Mouse (Mus musculus): ENCODE data around the gene Gm21985.
"Not testable (repeated sequence)": the region's sequence is repeated elsewhere in the genome, so short reads cannot be mapped to it uniquely, and the experiment has no call there.

Gm21985 gene

DNA sequence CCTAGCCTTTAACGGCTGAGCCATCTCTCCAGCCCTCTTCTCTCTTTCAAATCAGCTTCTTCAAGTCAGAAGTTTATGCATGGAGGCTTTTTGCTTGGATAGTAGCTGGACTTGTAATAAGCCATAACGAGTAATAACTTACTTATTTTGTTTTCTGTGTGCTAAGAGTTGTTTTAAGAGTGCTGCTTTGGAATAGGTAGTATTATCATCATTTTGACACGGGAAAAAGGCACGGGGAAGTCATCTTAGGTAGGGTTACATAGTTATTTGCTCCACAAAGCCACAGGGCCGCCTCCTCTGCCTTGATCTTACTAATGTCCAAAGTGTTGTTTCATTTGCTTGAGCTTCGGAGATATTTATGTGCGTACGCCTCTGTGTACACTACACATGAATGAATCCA, 114.0 kb downstream of the Gm21985 start:
- in situ Hi-C loops (cut with MboI; ENCODE audit: low sequenced_read_pairs), result no loop called here

DNA sequence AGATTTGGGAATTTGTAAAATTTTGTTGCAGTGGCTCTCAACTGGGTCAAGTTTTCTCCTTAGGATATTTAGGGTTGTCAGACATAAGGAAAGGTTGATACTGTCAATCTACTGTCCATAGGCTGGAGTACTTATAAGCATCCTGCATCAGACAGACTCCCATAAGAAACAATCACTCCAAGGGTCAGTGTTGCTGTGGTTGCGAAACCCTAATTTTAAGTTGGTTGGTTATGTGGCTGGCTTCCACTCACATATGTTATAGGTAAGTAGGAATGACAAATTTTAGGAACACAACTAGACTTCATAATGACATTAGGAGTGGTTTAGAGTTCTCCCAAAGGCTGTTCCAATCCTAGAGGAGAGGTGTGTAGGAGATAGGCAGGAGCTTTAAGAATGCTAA, 115.1 kb downstream of the Gm21985 start:
- in situ Hi-C loops (cut with MboI; ENCODE audit: low sequenced_read_pairs), result no loop called here

DNA sequence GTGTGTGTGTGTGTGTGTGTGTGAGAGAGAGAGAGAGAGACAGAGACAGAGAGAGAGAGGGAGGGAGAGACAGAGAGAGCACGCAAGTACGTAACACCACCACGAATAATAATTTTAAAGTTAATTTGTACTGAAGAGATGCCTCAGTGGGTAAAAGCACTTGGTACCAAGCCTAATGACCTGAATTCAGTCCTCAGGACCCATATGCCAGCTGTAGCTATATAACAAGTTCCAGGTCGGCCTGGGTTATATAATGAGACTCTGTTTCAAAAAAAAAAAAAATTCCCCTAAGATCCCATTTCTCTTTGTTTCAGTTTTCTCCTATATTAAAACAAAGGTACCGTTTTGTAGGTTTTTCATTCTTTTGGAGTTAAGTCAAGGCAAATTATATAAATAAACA, 124.7 kb downstream of the Gm21985 start:
- in situ Hi-C loops (cut with MboI; ENCODE audit: low sequenced_read_pairs), result no loop called here

DNA sequence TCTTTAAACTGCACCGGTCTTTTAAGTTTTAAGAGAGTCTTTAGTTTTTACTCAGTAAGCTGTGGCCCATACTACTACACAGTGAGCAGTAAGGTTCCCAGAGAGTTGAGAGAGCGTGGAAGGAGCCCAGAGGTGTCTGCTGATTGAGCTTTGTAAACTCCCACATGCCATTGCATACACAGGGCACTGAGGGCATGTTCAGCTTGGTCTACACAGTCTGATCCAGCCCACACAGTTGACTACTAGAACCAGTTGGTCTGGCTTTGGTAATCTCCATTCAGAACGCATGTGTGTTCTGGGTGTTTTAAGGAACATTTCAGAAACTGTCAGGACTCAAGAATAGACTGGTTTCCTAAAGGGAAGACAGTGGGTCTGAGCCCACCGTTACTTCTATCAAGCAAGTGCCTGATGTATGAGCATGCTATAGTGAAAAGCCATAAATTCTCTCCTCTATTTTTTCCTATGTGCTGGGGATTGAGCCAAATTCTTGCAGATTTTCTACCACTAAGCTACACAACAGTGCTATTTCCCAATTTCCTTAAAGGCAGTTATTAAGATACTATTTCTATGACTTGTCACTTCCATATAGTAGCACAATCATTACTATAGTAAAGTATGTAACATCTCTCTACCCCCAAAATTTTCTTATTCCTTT, 125.4 kb downstream of the Gm21985 start:
- in situ Hi-C loops (cut with MboI; ENCODE audit: low sequenced_read_pairs), result no loop called here

DNA sequence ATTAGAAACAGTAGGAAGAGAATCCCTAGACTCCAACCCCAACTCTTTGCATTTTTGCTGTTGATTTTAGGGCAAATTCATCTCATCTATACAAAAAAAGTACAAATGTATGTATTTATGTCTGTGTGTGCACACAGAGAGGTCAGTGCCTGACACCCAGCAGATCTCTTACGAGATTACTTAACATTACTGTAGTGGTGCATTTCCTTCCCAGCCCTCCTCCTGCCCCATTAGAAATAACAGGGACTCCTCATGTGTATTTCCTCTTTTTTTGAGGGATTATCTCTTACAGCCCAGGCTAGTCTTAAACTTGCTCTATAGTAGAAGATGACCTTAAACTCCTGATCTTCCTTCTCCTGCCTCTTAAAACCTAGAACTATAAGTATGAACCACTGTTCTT, 126.6 kb downstream of the Gm21985 start:
- in situ Hi-C loops (cut with MboI; ENCODE audit: low sequenced_read_pairs), result no loop called here

DNA sequence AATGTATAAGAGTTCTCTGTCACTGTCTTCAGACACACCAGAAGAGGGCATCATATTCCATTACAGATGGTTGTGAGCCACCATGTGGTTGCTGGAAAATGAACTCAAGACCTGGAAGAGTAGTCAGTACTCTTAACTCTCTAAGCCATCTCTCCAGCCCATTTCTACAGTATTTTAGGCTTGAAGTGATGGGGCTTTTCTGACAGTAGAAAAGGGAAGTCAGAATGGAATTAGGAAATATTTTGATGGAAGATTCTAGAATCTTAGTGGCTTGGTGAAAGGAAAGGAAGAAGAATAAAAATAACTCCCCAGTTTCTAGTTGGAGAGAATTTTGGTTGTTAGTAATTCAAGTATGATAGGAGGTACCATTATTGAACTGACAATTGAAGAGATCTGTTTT, 127.8 kb downstream of the Gm21985 start:
- in situ Hi-C loops (cut with MboI; ENCODE audit: low sequenced_read_pairs), result no loop called here

DNA sequence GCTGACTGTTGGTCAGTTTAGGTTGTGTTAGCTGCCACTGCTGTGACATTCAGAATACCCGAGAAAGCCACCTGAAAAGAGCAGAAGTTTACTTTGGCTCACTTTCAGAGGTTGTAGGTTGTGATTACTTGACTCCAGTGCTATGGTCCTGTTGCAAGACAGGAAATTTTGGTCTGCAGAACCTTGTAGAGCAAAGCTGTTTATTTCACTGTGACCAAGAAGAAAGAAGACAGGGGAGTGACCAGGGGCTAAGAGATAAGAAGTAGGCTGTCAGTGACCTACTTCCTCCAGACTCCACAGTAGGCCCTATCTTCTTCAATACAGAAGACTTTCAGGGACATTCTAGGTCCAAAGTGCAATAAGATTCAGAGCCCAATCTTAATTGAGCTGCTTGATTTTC, 130.5 kb downstream of the Gm21985 start:
- in situ Hi-C loops (cut with MboI; ENCODE audit: low sequenced_read_pairs), result no loop called here

DNA sequence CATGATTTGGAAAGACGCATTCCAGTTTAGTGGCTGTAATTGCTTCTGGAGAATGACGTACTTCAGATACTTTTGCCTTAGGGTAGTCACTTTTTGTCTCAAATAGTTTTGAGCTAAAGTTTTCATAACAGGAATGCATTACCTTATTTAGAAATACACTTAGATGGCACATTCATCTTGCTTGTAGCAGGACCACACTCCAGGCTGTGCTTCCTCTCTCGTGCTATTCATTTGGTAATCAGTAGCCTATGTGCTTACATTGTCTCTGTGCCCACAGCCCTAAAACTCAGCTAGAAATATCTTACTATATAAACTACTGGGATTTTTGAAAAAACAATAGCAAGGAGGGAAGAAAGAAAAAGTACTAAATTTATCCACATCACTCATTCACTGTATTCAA, 140.9 kb downstream of the Gm21985 start:
- in situ Hi-C loops (cut with MboI; ENCODE audit: low sequenced_read_pairs), result no loop called here

DNA sequence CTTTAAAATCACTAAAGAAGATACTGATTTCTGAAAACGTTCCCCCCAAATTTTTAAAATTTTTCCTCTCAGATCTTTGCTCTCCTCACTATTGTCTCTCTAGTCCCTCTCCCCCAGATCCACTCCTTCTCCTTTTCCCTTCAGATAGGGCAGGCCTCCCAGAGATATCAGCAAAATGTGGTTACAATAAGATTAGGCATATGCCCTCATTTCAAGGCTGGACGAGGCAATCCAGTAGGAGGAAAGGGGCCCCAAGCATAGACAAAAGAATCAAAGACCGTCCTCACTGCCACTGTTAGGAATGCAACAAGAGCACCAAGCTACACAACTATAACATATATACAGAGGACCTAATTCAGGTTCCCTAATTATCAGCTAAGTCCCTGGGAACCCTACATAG, 159.2 kb downstream of the Gm21985 start:
- in situ Hi-C loops (cut with MboI; ENCODE audit: low sequenced_read_pairs), result no loop called here

DNA sequence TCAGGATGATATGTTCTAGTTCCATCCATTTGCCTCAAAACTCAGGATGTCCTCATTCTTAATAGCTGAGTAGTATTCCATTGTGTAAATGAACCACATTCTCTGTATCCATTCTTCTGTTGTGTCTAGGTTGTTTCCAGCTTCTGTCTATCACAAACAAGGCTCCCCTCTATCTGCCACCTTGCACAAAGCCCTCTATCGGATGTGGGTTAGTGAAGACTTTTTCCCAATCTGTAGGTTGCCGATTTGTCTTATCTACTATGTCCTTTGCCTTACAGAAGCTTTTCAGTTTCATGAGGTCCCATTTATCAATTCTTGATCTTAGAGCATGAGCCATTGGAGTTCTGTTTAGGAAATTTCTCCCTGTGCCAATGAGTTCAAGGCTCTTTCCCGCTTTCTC, 162.4 kb downstream of the Gm21985 start:
- in situ Hi-C loops (cut with MboI; ENCODE audit: low sequenced_read_pairs), result not testable (repeated sequence)

DNA sequence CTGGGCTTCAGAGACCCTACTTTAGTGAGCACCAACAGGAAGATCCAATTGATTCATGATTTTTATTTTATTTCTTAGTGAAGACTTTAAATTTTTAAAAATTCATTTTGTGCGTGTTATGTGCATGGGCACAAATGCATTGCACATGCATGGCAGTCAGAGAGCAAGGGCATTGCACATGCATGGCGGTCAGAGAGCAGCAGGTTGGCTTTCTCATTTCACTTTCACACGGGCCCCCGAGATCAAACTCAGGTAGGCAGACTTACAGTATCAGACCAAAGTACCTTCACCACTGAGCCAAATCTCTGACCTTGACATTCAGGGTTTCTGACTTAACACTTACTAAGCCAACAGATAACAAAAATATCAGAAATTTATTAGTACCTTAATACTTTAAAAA, 163.6 kb downstream of the Gm21985 start:
- in situ Hi-C loops (cut with MboI; ENCODE audit: low sequenced_read_pairs), result no loop called here

DNA sequence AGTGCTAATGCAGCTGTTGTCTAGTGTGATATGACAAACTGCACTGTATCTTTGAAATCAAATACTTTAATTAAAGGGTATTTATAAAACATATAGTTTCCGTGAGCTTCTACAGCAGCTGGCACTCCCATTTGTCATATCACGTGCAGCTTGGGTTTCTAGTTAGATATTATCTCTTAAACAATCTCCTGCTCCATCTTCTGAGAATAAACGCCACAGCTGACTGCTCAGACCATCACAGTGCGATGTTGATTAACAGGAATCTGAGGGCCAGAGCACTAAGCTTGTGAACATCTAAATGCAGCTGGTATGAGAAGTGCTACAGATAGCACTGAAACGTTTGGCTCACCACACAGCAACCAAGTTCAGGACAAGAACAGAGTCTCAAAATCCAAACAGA, 164.3 kb downstream of the Gm21985 start:
- in situ Hi-C loops (cut with MboI; ENCODE audit: low sequenced_read_pairs), result no loop called here

DNA sequence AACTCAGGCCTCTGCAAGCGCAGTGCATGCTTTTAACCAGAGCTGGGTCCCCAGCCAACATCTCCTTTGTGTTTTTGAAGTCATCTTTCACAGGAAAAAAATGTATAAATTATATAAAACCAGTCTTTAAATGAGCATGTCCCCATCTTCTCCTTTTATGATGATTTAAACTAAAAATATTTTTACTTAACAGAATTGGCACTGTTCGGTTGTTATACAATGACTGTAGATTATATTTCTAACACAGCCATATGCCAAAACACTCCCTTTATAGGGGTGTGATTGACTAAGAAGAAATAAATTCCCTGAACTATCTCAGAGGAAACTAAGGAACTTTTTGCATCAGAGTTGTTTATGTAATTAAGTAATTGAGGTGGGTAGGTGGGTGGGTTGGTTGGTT, 166.4 kb downstream of the Gm21985 start:
- in situ Hi-C loops (cut with MboI; ENCODE audit: low sequenced_read_pairs), result no loop called here

DNA sequence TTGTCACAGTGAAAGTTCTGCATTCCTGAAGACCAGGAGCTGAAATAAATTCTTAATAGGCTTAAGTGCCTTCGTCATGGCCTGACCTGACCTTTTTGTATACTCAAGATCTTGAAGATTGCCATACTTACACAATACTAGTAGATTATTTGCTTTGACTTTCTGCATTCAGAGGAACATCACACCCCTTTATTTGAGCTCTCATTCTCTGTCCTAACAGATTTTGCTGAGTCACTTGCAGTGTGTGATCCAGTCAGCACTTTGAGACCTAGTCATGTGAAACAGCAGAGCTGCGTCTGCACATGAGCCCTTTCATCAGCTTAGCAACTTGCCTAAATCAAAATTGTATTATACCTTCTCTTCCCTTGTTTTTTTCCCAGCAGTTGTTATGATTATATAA, 167.2 kb downstream of the Gm21985 start:
- in situ Hi-C loops (cut with MboI; ENCODE audit: low sequenced_read_pairs), result no loop called here

DNA sequence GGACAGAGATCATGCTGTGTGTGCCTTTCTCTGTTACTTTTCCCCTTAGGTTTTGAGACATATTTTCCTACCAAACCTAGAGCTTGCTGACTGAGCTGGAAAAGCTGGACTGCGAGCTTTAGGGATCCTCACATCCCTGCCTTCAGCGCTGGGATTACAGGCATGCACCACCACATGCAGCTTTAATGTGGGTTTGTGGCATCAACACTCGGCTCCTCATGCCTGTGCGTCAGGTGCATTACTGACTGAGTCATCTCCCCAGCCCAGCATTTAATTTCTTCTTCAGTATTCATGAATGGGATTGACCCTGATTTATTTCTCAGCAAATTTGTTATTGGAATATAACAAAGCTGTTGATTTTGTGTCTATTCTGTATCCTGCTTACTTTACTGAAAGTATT, 170.2 kb downstream of the Gm21985 start:
- in situ Hi-C loops (cut with MboI; ENCODE audit: low sequenced_read_pairs), result no loop called here

DNA sequence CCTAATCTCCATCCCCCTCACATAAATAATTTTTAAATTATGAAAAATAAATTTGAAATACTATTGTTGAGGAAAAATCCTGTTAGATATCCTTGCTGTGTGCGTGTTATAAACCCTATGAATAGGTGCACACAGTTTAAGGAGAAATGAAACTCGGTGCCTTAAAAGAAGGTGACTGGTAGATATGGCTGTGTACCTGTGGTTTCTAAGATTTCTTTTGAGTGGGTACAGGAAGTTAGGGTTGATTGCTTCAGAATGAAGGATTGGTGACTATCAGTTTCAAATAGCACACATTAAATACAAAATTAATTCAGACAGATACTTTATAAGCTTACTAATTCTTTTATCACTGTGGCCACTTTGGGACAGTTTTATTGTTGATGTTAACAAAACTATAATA, 171.5 kb downstream of the Gm21985 start:
- in situ Hi-C loops (cut with MboI; ENCODE audit: low sequenced_read_pairs), result no loop called here

DNA sequence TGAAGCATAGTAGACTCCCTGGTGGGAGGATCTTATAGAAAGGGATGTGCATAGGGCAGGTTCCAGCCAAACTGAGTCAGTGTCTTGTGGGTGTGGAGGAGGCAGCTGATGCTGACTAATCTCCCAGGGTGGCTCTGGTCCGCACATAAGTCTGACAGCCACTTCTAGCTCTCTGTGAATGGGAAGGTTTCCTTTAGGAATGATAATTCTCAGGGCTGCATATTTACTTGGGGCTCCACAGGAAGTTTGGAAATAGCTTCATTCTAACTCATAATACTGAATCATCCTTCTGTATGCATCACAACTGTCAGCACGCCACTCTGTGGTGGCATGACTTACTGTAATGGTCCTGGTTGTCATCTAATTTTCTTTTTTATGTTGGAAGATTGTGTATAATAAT, 177.4 kb downstream of the Gm21985 start:
- in situ Hi-C loops (cut with MboI; ENCODE audit: low sequenced_read_pairs), result no loop called here

DNA sequence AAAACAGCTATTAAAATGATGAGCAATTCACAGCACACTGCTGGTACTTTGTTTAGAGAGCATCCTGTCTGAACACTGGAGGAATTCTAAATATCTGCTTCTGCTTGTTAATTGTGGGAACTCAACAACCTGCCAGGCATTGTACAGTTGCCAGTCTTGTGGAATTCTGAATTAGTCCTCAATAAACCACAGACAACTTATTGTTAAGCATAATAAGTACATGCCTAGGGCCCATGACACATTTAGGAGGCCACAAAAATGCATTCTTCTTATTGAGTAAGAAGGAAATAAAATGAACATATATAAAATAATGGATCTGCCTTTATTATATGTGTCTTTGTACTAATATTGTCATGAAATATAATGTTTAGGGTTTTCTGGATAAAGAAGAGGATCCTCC, 179.4 kb downstream of the Gm21985 start:
- in situ Hi-C loops (cut with MboI; ENCODE audit: low sequenced_read_pairs), result no loop called here

DNA sequence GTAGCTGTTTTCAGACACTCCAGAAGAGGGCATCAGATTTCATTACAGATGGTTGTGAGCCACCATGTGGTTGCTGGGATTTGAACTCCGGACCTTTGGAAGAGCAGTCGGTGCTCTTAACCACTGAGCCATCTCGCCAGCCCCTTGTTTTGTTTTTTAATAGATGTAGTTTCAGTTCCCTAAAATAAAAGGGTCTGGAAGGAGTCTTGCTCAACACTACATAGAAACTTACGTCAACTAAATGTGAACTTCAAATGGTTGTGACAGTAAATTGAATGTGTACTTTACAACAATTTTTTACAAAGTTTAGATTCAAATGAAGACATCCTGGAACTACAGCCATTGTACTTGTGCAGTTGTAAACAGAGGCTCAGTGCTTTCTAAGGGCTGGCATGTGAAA, 181.9 kb downstream of the Gm21985 start:
- in situ Hi-C loops (cut with MboI; ENCODE audit: low sequenced_read_pairs), result not testable (repeated sequence)

DNA sequence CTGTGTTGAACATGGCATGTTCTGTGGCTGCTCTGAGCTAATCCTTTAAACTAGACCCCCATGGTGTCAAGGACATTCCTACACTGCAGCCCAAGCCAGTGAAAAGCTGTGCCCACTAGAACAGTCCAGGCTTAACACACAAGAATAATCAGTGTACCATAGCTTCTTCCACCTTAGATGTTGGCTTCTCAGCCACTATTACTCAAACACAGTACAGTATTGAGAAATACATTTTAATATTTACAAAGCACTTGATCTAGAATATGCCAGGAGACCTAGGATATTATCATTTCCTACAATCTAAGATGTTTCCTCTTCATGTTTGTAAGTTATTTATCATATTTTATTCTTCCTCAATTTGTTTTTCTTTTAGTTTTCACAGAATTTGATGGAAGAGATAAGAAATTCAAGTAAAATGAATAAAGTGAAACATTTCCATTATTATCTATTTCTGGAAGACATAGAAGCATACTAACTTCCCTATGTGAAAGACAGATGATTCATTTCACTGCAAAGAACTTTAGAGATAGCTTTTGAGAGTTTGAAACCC, 182.5 kb downstream of the Gm21985 start:
- in situ Hi-C loops (cut with MboI; ENCODE audit: low sequenced_read_pairs), result no loop called here

DNA sequence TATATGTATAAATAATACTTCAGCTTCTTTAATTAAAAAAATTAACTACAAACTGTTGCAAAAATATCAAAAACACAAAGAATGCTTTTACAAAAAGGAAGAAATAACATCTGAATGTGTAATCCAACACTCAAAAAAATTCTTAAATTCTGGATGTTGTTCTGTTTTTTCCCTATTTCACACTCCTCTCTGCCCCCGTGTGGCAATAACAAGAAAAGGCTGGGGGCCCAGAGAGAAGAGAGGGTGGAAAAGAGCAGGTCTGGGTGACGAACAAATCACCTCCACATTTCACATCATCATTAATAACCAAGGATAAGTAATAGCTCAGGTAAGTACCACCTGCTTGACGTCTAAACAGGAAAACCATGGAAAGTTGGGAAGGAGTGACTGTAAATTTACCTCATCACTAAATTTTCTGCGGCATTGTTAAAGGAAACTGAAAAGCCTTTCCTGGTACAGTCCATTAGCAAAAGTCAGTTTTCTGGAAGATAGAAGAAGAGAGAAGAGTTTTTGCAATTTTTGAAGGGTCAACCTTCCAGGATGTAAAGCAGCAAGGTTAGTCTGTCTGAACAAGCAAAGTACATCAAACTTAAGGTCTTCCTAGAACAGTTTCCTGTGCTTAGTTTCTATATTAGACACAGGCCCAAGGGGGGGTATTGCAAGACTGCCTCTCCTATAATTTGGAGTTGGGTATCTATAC, 183.6 kb downstream of the Gm21985 start:
- in situ Hi-C loops (cut with MboI; ENCODE audit: low sequenced_read_pairs), result no loop called here

DNA sequence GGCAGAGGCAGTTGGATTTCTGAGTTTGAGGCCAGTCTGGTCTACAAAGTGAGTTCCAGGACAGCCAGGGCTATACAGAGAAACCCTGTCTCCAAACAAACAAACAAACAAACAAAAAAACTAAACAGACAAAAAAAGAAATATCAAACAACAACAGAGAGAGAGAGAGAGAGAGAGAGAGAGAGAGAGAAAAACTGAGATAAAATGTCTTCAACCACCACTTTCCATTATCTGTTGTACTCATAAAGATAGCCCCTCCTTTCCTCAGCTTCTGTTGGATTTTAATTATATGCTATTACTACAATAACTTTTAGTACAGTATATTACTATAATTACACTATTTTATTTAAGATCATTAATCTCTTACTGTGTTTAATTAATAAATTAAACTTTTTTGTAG, 186.4 kb downstream of the Gm21985 start:
- in situ Hi-C loops (cut with MboI; ENCODE audit: low sequenced_read_pairs), result not testable (repeated sequence)

All from CH12F3 (cell line).